Mouse (Mus musculus) liver, embryonic 14 days (tissue): ENCODE results near the gene Gtf2ird2. TPM values are rescaled to one million over a fixed set of nuclear protein-coding genes. Genes with fewer than 3 reads are reported as not detected.

Source experiments
- polyA plus RNA-seq: library from polyadenylated mRNA; depleted of rRNA; stranded (reverse); fragments of >200 nt; gene quantifications from 2 replicates; pipeline ENCODE4 v1.2.3, GENCODE M21; 2012; rRNA removed

Gtf2ird2 gene
- polyA plus RNA-seq = 1.7 and 2.3 TPM in 2 replicates

DNA sequence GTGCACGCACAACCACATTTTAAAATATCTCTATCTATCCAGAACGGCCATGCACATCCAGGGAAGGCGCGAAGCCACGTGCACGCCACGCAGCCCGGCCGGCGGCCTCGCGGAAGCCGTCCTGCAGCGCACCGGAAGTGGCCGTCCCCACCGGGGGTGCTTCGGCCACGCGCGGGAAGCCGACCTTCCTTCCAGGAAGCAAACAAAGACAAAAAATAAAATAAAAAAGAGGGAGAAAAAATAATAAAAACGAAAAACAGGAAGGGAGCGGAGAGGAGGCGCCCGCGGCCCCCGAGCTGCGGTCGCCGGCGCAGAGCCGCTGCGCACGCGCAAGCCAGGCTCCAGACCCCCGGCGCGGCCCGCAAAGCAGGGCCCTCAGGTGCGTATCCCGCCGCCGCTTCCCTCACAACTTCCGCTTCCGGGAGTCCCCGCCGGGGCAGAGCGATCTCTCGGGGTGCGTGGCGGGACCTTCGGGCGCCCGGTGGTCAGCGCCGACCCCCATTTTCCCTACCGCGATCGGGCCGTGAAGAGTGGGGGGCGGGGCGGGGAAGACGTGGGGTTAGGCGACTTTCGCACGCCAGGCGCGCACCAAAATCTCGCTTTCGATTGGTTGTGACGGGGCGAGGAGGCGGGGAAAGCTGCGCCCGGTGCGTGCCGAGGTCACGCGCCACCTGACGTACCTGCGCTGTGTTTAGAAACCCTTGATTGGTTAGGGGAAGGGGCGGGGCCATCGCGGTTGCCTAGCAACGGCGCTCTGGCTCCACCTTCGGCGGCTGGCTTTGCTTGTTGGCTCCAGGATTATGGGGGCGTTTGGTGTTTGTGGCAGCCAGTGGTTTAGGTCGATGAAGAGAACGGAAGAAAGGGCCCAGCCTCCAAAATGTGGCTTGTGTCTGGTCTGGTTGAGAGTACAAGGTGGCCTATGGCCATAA, at the start of gene Gtf2ird2:
Gene Gtf2ird2 (plus strand): TSS at position 140 of the 929 bp plus-strand sequence.

DNA sequence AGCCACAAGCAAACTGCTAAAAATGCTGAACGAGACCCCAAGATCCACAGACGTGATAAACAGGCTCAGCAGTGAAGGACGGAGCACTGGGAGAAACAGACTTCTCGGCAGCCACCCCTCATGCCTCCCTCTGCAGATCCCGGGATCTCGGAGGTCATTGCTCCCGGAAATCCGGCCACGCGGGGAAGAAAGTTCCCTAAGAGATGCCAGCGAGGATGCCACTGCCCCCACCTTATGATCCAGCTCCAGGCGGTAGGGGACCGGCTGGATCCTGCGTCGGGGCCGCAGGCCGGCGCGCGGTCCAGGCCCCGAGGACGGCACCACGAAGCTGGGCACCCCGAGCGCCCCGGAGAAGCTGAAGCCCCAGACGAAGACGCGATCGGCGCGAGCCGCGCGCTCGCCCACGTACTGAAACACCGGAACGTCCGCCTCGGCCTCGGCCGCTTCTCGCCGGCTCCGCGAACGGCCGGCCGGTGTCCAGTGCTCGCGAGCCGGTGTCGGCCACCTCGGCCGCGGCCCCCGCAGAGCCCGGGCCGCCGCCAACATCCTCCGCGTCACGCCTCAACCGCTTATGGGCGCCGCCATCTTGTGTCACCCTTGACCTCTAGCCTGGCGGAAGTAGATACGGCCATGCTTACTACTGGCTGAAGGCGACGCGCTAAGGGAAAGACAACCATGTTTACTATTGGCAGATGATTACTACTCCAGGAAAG, 7.5 kb upstream of the Gtf2ird2 start, which contains the start of gene Rcc1l:
Gene Rcc1l (minus strand): TSS at position 606 of the 713 bp plus-strand sequence.

DNA sequence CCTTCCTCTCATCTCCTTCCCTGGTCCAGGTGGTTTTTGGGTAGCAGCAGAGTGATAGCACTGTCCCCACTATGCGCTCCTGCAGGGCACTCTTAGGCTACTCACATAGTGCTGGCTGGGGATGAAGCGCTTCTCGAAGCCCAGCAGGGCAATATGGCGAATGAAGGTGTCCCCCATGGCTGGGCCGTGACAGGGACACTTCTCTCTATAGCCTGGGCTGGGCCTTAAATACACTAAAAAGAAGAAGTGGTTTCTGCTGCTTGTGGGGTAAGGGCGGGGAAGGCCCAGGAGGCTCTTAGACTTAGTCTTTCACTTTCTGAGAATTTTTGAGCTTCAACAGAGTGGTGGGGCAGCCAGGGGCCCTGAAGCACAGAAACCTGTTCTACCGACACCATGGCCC, 45.6 kb downstream of the Gtf2ird2 start, which contains the start of gene Ncf1:
Gene Ncf1 (minus strand): TSS at position 235 of the 400 bp plus-strand sequence.

Other genes with a start within 250 kb of the Gtf2ird2 start
- 0.24 and 0.25 TPM in 2 replicates for gene Castor2, start 84.3 kb upstream of the Gtf2ird2 start, polyA plus RNA-seq
- gene Rcc1l, start 7.2 kb upstream of the Gtf2ird2 start, polyA plus RNA-seq = 7.6 and 8.7 TPM in 2 replicates
- gene Ncf1, start 45.6 kb downstream of the Gtf2ird2 start, polyA plus RNA-seq = 8.7 and 11.6 TPM in 2 replicates
- 24.5 and 30.4 TPM in 2 replicates for gene Gtf2i, start 130.7 kb downstream of the Gtf2ird2 start, polyA plus RNA-seq